Mouse (Mus musculus) megakaryocyte, embryonic 14.5 days (primary cell): ENCODE measurements around the gene Cilp2. TPM values are rescaled to one million over a fixed set of nuclear protein-coding genes. Genes with fewer than 3 reads are reported as not detected.

Source experiments
- H3K27me3 ChIP-seq: replicated peaks from 2 replicates; pipeline ENCODE3; 2012; ENCODE audit warnings: inconsistent platforms
- H3K36me3 ChIP-seq: replicated peaks from 2 replicates; pipeline ENCODE3; 2012; ENCODE audit warnings: low read length, inconsistent platforms, mixed read lengths
- H3K4me1 ChIP-seq: 2 replicates; pipeline ENCODE4 v1.6.1; 2012; ENCODE audit warnings: inconsistent platforms
- H3K4me3 ChIP-seq: replicated peaks from 2 replicates; pipeline ENCODE3; 2012; ENCODE audit warnings: moderate library complexity, mild to moderate bottlenecking, inconsistent platforms
- H3K9me3 ChIP-seq: 2 replicates; pipeline ENCODE4 v1.6.1; 2012; ENCODE audit warnings: inconsistent platforms
- FLI1 ChIP-seq: IDR thresholded peaks from 2 replicates; pipeline ENCODE4 v1.6.1; 2012; ENCODE audit warnings: low read length, inconsistent platforms, mixed read lengths
- GATA1 ChIP-seq: IDR thresholded peaks from 3 replicates; pipeline ENCODE4 v1.6.1; 2012; ENCODE audit warnings: mixed read lengths, low read length, inconsistent platforms, borderline replicate concordance
- polyA plus RNA-seq: library from polyadenylated mRNA; stranded (reverse); fragments of >175 nt; gene quantifications from 2 replicates; pipeline ENCODE4 v1.2.3, GENCODE M21; 2012; ENCODE audit warnings: low replicate concordance; ENCODE audit not compliant: insufficient read depth

Cilp2 gene
- polyA plus RNA-seq, 1 experiment: 0.20 TPM

- Histone ChIP-seq H3K4me3 (peak overlapping the region; percentile 26), H3K4me1 (peaks cover 92% of the 10 kb centered on the region), H3K27me3 (no peaks in the 10 kb centered on the region), H3K36me3 (peaks cover 91% of the 10 kb centered on the region), H3K9me3 (no peaks in the 10 kb centered on the region)
- no peak for TF ChIP-seq GATA1
- TF ChIP-seq FLI1: no peak
Observed at GRCm38 (mm10) chr8:69919010-69919409, 31.5 kb upstream of the Cilp2 start.

DNA sequence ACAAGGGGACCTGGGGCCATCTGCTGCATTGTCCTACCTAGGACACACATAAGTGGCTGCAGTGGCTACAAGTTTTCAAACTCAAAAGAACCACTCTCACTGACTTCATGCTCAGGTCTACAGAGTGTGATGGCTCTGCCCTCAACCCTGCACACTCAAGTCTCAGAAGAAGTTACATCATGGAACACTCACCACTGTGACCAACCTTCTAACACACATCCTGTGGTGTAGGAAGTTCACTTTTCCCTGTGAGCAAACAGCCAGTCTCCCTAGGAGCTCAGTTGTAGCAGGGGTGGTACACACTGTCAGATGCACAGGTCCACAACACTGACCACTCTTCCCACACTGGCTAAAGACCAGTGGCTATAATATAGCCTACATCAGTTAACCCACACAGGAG lies 31.0 kb upstream of the Cilp2 start:
- no peaks in the 10 kb centered on the region for H3K27me3 ChIP-seq
- peak overlapping the region; percentile 3 for H3K4me3 ChIP-seq
- no peak for TF ChIP-seq FLI1
- TF ChIP-seq GATA1: no peak
- H3K36me3 ChIP-seq: peaks cover 91% of the 10 kb centered on the region
- no peaks in the 10 kb centered on the region for H3K9me3 ChIP-seq
- H3K4me1 ChIP-seq: peaks cover 87% of the 10 kb centered on the region

DNA sequence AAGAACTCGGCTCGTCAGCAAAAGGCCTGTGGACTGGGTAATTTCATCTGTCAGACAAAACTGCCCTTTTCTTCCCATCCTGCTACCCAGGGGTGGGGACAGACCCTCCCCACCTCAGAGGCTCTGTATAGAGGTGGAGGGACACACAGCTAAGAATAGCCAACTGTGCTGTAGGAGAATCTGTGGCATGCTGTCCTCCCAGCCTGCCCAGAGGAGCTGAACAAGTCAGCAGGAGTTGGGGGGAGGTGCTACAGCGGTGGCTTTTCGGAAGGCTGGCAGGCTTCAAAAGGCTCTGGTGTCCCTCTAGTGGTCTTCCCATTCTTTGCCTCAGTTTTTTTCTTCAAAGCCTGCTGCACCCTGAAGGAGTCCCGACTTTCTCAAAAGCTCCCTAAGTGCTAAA lies 28.3 kb upstream of the Cilp2 start:
- no peaks in the 10 kb centered on the region for H3K9me3 ChIP-seq
- no peaks in the 10 kb centered on the region for H3K27me3 ChIP-seq
- H3K4me1 ChIP-seq: peaks cover 66% of the 10 kb centered on the region
- TF ChIP-seq GATA1 (no peak), FLI1 (no peak)
- H3K4me3 ChIP-seq: no peak overlapping the region
- H3K36me3 ChIP-seq: peaks cover 91% of the 10 kb centered on the region

GRCm38 (mm10) chr8:69914526-69914925 lies 27.0 kb upstream of the Cilp2 start:
- H3K27me3 ChIP-seq: no peaks in the 10 kb centered on the region
- H3K36me3 ChIP-seq: peaks cover 94% of the 10 kb centered on the region
- H3K4me3 ChIP-seq: no peak overlapping the region
- TF ChIP-seq GATA1: no peak
- TF ChIP-seq FLI1: no peak
- H3K9me3 ChIP-seq: no peaks in the 10 kb centered on the region
- peaks cover 60% of the 10 kb centered on the region for H3K4me1 ChIP-seq

DNA sequence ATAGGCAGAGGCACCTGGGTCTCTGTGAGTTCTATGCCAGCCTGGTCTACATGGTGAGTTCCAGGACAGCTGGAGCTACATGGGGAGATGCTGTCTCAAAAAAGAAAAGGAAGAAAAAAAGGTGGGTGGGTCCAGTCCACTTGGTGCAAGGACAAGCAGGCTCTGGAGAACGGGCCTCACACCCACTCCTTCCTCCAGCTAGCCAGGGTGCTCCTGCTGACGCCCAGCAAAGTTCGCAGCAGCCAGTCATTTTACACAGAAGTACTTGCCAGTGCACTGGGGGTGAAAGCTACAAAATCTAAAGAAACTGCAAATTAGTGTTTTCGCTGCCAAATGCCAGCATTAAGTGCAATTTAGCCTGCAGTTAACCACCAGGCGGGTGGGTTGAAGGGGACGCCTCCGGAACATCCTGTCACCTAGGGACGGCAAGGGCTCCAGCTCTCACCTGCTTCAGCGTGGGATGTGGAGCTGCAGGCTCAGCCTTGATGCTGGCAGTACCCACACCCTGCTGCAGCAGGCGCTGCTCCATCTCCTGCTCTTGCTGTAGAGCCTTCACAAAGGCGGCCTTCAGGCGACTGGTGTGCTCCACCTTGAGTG lies 25.1 kb upstream of the Cilp2 start:
- TF ChIP-seq GATA1 (no peak), FLI1 (no peak)
- Histone ChIP-seq H3K4me3 (no peak overlapping the region), H3K4me1 (peaks cover 53% of the 10 kb centered on the region), H3K27me3 (no peaks in the 10 kb centered on the region), H3K36me3 (peaks cover 100% of the 10 kb centered on the region), H3K9me3 (no peaks in the 10 kb centered on the region)

DNA sequence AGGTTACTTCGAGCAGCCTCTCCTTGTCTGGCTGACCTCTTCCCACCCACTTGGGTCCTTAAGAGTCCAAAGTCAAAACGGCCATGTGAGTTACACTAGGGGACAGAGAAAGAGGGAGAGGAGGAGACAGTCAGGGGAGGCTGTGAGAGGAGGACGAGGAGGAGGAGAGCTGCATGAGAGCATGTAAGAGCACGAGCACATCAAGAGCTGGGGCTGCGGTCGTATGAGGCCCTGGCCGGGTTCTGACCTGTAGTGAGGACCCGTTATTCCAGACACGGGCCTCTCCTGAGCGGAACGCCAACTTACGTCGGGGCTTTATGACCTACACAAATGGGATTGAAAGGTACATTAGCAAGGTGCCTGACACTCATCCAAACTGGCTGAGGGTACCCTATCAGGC lies 24.4 kb upstream of the Cilp2 start:
- Histone ChIP-seq H3K36me3 (peaks cover 99% of the 10 kb centered on the region), H3K4me1 (peaks cover 50% of the 10 kb centered on the region), H3K9me3 (no peaks in the 10 kb centered on the region), H3K27me3 (no peaks in the 10 kb centered on the region), H3K4me3 (no peak overlapping the region)
- TF ChIP-seq FLI1: no peak
- TF ChIP-seq GATA1: no peak

DNA sequence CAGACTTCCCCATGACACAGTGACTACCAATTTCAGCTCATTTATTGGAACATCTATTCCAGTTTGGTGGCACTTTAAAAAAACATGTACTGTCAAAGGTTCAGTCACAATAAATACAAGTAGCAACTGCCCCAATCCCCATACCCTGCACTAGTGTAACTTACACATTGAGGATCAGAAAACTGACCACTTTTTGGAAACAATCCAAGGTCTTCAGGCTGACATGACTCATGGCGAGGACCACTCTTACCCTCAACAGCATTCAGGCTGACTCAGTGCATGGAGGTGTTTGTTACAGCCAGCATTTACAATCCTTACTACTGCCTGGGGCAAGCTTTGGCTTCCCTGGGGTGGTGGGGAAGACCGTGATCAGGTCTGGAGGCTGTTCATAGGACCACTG lies 19.6 kb upstream of the Cilp2 start:
- Histone ChIP-seq H3K4me3 (no peak overlapping the region), H3K36me3 (peaks cover 55% of the 10 kb centered on the region), H3K9me3 (no peaks in the 10 kb centered on the region), H3K4me1 (peaks cover 59% of the 10 kb centered on the region), H3K27me3 (no peaks in the 10 kb centered on the region)
- TF ChIP-seq GATA1 (no peak), FLI1 (no peak)

DNA sequence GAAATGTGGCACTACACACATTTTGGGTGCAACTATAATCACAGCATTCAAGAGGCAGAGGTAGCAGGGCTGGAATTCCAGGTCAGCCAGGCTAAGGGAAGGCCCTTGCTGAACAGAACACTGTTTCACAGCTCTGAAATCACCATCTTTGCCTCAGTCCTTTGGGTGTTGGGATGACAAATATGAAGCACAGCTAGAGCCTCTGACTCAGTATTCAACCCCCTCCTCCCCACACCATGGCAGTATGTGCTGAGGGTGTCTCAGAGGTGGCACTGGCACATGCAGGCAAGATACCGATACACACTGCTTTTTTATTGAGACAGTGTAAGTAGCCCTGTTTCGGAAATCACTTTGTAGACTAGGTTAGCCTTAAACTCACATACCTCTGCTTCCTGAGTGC lies 18.8 kb upstream of the Cilp2 start:
- peaks cover 47% of the 10 kb centered on the region for H3K36me3 ChIP-seq
- H3K4me1 ChIP-seq: peaks cover 60% of the 10 kb centered on the region
- no peak for TF ChIP-seq FLI1
- no peak for TF ChIP-seq GATA1

GRCm38 (mm10) chr8:69904096-69904495 lies 16.6 kb upstream of the Cilp2 start:
- peaks cover 32% of the 10 kb centered on the region for H3K36me3 ChIP-seq
- no peak for TF ChIP-seq GATA1
- TF ChIP-seq FLI1: no peak
- no peaks in the 10 kb centered on the region for H3K9me3 ChIP-seq
- H3K4me3 ChIP-seq: no peak overlapping the region
- no peaks in the 10 kb centered on the region for H3K27me3 ChIP-seq
- H3K4me1 ChIP-seq: peaks cover 67% of the 10 kb centered on the region

More for the DNA sequence above, 18.8 kb upstream of the Cilp2 start:
- Histone ChIP-seq H3K9me3 (no peaks in the 10 kb centered on the region), H3K4me3 (no peak overlapping the region), H3K27me3 (no peaks in the 10 kb centered on the region)

DNA sequence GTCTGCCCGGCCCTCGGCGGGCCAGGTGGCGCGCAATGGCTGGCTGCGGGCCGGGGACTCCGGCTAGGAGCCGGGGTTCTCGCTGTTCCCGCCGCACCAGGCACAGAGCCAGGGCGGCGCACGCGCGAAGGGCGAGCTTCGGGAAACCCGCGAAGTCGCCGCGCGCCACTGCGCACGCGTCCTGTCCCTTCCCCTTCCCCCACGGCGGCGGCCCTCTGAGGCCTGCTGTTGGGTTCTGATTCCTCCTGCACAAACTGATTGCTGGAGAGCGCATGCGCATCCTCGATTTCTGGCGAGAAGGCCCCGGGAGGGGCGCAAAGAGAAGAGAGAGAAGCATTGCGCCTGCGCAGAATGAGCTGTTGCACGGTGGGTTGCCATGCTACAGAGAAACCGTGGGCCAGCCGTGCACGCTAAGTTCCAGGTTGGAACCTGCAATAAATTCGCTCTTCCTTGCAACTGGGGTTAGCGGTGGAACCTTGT lies 15.6 kb upstream of the Cilp2 start:
- H3K4me1 ChIP-seq: peaks cover 67% of the 10 kb centered on the region
- no peaks in the 10 kb centered on the region for H3K27me3 ChIP-seq
- H3K9me3 ChIP-seq: no peaks in the 10 kb centered on the region
- peak overlapping the region; percentile 99 for H3K4me3 ChIP-seq
- TF ChIP-seq FLI1: no peak; the same call in 1 of the 2 replicates
- TF ChIP-seq GATA1: no peak
- peaks cover 29% of the 10 kb centered on the region for H3K36me3 ChIP-seq
